Mouse (Mus musculus): ENCODE measurements at regions not wholly inside any gene's neighbourhood (a gene's known extent, or its start where the extent isn't known, plus 50 kb on each side); places are given as distances from the start of the nearest gene placed in this dataset.

GRCm38 (mm10) chr8:24374503-24374902 lies 351.1 kb downstream of the Adam3 start:
- Histone ChIP-seq H3K4me1 (ENCODE audit: insufficient read depth, low read length) (no peaks in the 10 kb centered on the region), H3K36me3 (ENCODE audit: insufficient read depth, low read length) (no peaks in the 10 kb centered on the region), H3K27ac (ENCODE audit: low read depth, low read length) (no peak overlapping the region), H3K27me3 (ENCODE audit: insufficient read depth, low read length) (no peaks in the 10 kb centered on the region), H3K4me3 (ENCODE audit: low read depth, low read length) (no peak overlapping the region), H3K9me3 (ENCODE audit: low read length) (no peaks in the 10 kb centered on the region), H3K4me2 (ENCODE audit: low read depth, low read length, poor library complexity, severe bottlenecking) (no peak overlapping the region), H3K9ac (replicated peaks; ENCODE audit: low read length, poor library complexity, severe bottlenecking) (no peak overlapping the region)
- DNase-seq (ENCODE audit: low spot score) (no peak), ATAC-seq (ENCODE audit: low FRiP score) (no peak)
- TF ChIP-seq CTCF (IDR thresholded peaks at IDR 0.05), result peak; percentile 16; the same call in 1 of the 2 replicates
- 86% methylated on average over 1 of the region's 1 CpGs for WGBS

- H3K9me3 ChIP-seq (ENCODE audit: low read length), result no peaks in the 10 kb centered on the region
- ATAC-seq (ENCODE audit: low FRiP score), result no peak
- H3K27ac ChIP-seq (ENCODE audit: low read depth, low read length), result no peak overlapping the region
- no peak for DNase-seq (ENCODE audit: low spot score)
- no peaks in the 10 kb centered on the region for H3K27me3 ChIP-seq (ENCODE audit: insufficient read depth, low read length)
- no peaks in the 10 kb centered on the region for H3K4me1 ChIP-seq (ENCODE audit: insufficient read depth, low read length)
- H3K4me3 ChIP-seq (ENCODE audit: low read depth, low read length), result no peak overlapping the region
- no peak overlapping the region for H3K4me2 ChIP-seq (ENCODE audit: low read depth, low read length, poor library complexity, severe bottlenecking)
- no peak for TF ChIP-seq CTCF (IDR thresholded peaks at IDR 0.05)
- no peaks in the 10 kb centered on the region for H3K36me3 ChIP-seq (ENCODE audit: insufficient read depth, low read length)
- no peak overlapping the region for H3K9ac ChIP-seq (replicated peaks; ENCODE audit: low read length, poor library complexity, severe bottlenecking)
- WGBS, result 88% methylated on average over 4 of the region's 4 CpGs
Measured at GRCm38 (mm10) chr8:24372068-24372467, 353.6 kb downstream of the Adam3 start.

DNA sequence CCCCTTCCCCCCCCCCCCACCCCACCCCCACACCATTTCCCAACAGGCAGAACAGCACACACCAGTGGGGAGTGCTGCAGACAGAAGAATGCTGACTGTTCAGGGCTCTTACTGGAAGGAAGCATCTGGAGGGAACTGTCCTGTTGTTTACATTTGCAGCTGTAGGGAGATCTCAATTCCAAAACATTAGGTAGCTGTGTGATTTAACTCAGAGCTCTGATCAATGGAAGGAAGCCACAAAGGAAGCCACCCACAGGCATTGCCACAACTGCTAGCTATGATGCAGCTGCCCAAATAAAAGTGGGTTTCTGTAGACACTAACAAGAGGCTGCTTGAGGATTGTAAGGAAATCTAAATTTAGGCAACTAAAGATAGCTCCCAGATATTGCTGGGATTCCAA lies 359.7 kb downstream of the Adam3 start:
- H3K9me3 ChIP-seq (ENCODE audit: low read length), result no peaks in the 10 kb centered on the region
- no peak for ATAC-seq (ENCODE audit: low FRiP score)
- DNase-seq (ENCODE audit: low spot score), result no peak

DNA sequence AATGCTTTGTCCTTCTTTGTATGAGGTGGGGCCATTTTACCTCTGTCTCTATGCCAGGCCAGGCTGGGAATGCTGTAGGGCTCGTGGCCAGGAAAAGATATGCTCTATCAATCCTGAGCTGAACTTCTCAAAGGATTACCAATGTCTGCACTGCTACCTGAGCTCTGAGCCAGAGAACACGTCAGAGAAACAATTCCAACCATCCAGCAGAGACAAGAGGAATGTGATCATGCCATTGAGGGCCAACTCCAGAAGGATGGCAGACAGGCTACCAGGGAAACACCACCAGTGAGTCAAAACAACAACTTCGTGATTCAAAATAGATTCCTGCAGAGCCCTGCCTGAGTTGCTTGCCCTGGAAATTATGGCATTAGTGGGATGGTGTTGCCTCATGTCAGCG lies 361.0 kb downstream of the Adam3 start:
- DNase-seq (ENCODE audit: low spot score), result no peak
- H3K27ac ChIP-seq (ENCODE audit: low read depth, low read length), result no peak overlapping the region
- no peak overlapping the region for H3K4me3 ChIP-seq (ENCODE audit: low read depth, low read length)
- H3K36me3 ChIP-seq (ENCODE audit: insufficient read depth, low read length), result no peaks in the 10 kb centered on the region
- no peak for ATAC-seq (ENCODE audit: low FRiP score)
- no peak overlapping the region for H3K9ac ChIP-seq (replicated peaks; ENCODE audit: low read length, poor library complexity, severe bottlenecking)
- no peak for TF ChIP-seq CTCF (IDR thresholded peaks at IDR 0.05)
- 65% methylated on average over 4 of the region's 4 CpGs for WGBS
- H3K4me2 ChIP-seq (ENCODE audit: low read depth, low read length, poor library complexity, severe bottlenecking), result no peak overlapping the region
- no peaks in the 10 kb centered on the region for H3K27me3 ChIP-seq (ENCODE audit: insufficient read depth, low read length)
- no peaks in the 10 kb centered on the region for H3K4me1 ChIP-seq (ENCODE audit: insufficient read depth, low read length)
- H3K9me3 ChIP-seq (ENCODE audit: low read length), result no peaks in the 10 kb centered on the region

More for the DNA sequence above, 359.7 kb downstream of the Adam3 start:
- Histone ChIP-seq H3K9ac (replicated peaks; ENCODE audit: low read length, poor library complexity, severe bottlenecking) (no peak overlapping the region), H3K4me1 (ENCODE audit: insufficient read depth, low read length) (no peaks in the 10 kb centered on the region), H3K4me2 (ENCODE audit: low read depth, low read length, poor library complexity, severe bottlenecking) (no peak overlapping the region), H3K27ac (ENCODE audit: low read depth, low read length) (no peak overlapping the region), H3K4me3 (ENCODE audit: low read depth, low read length) (no peak overlapping the region), H3K27me3 (ENCODE audit: insufficient read depth, low read length) (no peaks in the 10 kb centered on the region), H3K36me3 (ENCODE audit: insufficient read depth, low read length) (no peaks in the 10 kb centered on the region)
- no peak for TF ChIP-seq CTCF (IDR thresholded peaks at IDR 0.05)

- Histone ChIP-seq H3K4me1 (ENCODE audit: insufficient read depth, low read length) (no peaks in the 10 kb centered on the region), H3K4me3 (ENCODE audit: low read depth, low read length) (no peak overlapping the region), H3K9me3 (ENCODE audit: low read length) (no peaks in the 10 kb centered on the region), H3K4me2 (ENCODE audit: low read depth, low read length, poor library complexity, severe bottlenecking) (no peak overlapping the region), H3K9ac (replicated peaks; ENCODE audit: low read length, poor library complexity, severe bottlenecking) (no peak overlapping the region), H3K36me3 (ENCODE audit: insufficient read depth, low read length) (no peaks in the 10 kb centered on the region), H3K27ac (ENCODE audit: low read depth, low read length) (no peak overlapping the region), H3K27me3 (ENCODE audit: insufficient read depth, low read length) (no peaks in the 10 kb centered on the region)
- TF ChIP-seq CTCF (IDR thresholded peaks at IDR 0.05), result no peak
- ATAC-seq (ENCODE audit: low FRiP score), result no peak
- DNase-seq (ENCODE audit: low spot score), result no peak
Measured at GRCm38 (mm10) chr8:24359022-24359600, 366.5 kb downstream of the Adam3 start.

DNA sequence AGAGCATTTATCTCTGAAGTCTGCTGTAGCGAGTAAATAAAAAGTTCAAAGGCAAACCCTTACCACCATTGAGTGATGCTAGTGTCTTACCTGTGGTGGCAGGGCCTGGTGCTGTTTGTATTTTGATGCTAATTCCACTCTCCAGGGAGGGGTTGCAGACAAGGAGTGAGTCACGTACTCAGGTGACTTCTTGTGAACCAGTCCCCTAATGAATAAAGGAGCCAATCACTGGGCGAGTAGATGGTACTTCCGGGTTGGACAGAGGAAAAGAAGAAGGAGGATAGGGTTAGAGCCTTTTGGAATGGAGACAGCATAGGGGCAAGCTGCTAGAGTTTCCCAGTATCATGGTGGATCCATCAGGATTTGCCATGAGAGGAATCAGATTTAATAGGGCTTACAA lies 370.5 kb downstream of the Adam3 start:
- no peak for TF ChIP-seq CTCF (IDR thresholded peaks at IDR 0.05)
- ATAC-seq (ENCODE audit: low FRiP score) (no peak), DNase-seq (ENCODE audit: low spot score) (no peak)
- Histone ChIP-seq H3K27ac (ENCODE audit: low read depth, low read length) (no peak overlapping the region), H3K4me1 (ENCODE audit: insufficient read depth, low read length) (no peaks in the 10 kb centered on the region), H3K36me3 (ENCODE audit: insufficient read depth, low read length) (no peaks in the 10 kb centered on the region), H3K4me2 (ENCODE audit: low read depth, low read length, poor library complexity, severe bottlenecking) (no peak overlapping the region), H3K9ac (replicated peaks; ENCODE audit: low read length, poor library complexity, severe bottlenecking) (no peak overlapping the region), H3K27me3 (ENCODE audit: insufficient read depth, low read length) (no peaks in the 10 kb centered on the region), H3K4me3 (ENCODE audit: low read depth, low read length) (no peak overlapping the region), H3K9me3 (ENCODE audit: low read length) (no peaks in the 10 kb centered on the region)
- 85% methylated on average over 4 of the region's 4 CpGs for WGBS
